Mouse (Mus musculus): Measurements from ENCODE around the gene C130032M10Rik. TPM values are rescaled to one million over a fixed set of nuclear protein-coding genes. Genes with fewer than 3 reads are reported as not detected.
"Not testable (repeated sequence)": the region's sequence is repeated elsewhere in the genome, so short reads cannot be mapped to it uniquely, and the experiment has no call there.

The C130032M10Rik gene
- polyA plus RNA-seq, 1 experiment: not detected

- TF ChIP-seq POLR2A (IDR thresholded peaks at IDR 0.05; ENCODE audit: borderline replicate concordance, extremely low read depth, insufficient read depth, insufficient read length, poor library complexity, severe bottlenecking) (no peak), CTCF (IDR thresholded peaks at IDR 0.05; ENCODE audit: borderline replicate concordance, extremely low read depth, insufficient read depth, insufficient read length) (peak; percentile 62; the same call in 1 of the 2 replicates)
- peak; percentile 74 for DNase-seq (ENCODE audit: low read depth)
These were observed 15.5 kb upstream of the C130032M10Rik start for GRCm38 (mm10) chr9:114499783-114500515.

- TF ChIP-seq CTCF (IDR thresholded peaks at IDR 0.05; ENCODE audit: borderline replicate concordance, extremely low read depth, insufficient read depth, insufficient read length) (no peak), POLR2A (IDR thresholded peaks at IDR 0.05; ENCODE audit: borderline replicate concordance, extremely low read depth, insufficient read depth, insufficient read length, poor library complexity, severe bottlenecking) (no peak)
- no peak for DNase-seq (ENCODE audit: low read depth)
These were observed 14.4 kb upstream of the C130032M10Rik start for GRCm38 (mm10) chr9:114501111-114501510.

GRCm38 (mm10) chr9:114501913-114502312 lies 13.6 kb upstream of the C130032M10Rik start:
- no peak for DNase-seq (ENCODE audit: low read depth)
- TF ChIP-seq POLR2A (IDR thresholded peaks at IDR 0.05; ENCODE audit: borderline replicate concordance, extremely low read depth, insufficient read depth, insufficient read length, poor library complexity, severe bottlenecking) (no peak), CTCF (IDR thresholded peaks at IDR 0.05; ENCODE audit: borderline replicate concordance, extremely low read depth, insufficient read depth, insufficient read length) (no peak)

- DNase-seq (ENCODE audit: low read depth): no peak
- TF ChIP-seq POLR2A (IDR thresholded peaks at IDR 0.05; ENCODE audit: borderline replicate concordance, extremely low read depth, insufficient read depth, insufficient read length, poor library complexity, severe bottlenecking) (no peak), CTCF (IDR thresholded peaks at IDR 0.05; ENCODE audit: borderline replicate concordance, extremely low read depth, insufficient read depth, insufficient read length) (no peak)
These were observed 12.6 kb upstream of the C130032M10Rik start for GRCm38 (mm10) chr9:114502711-114503427.

GRCm38 (mm10) chr9:114504816-114505215 lies 10.7 kb upstream of the C130032M10Rik start, which contains the start of gene Ccr4:
Ccr4 (minus strand) TSS chr9:114504916.
- TF ChIP-seq CTCF (IDR thresholded peaks at IDR 0.05; ENCODE audit: borderline replicate concordance, extremely low read depth, insufficient read depth, insufficient read length): no peak
- no peak for TF ChIP-seq POLR2A (IDR thresholded peaks at IDR 0.05; ENCODE audit: borderline replicate concordance, extremely low read depth, insufficient read depth, insufficient read length, poor library complexity, severe bottlenecking)
- DNase-seq (ENCODE audit: low read depth): no peak

- TF ChIP-seq POLR2A (IDR thresholded peaks at IDR 0.05; ENCODE audit: borderline replicate concordance, extremely low read depth, insufficient read depth, insufficient read length, poor library complexity, severe bottlenecking) (no peak), CTCF (IDR thresholded peaks at IDR 0.05; ENCODE audit: borderline replicate concordance, extremely low read depth, insufficient read depth, insufficient read length) (no peak)
These were observed 8.9 kb upstream of the C130032M10Rik start for GRCm38 (mm10) chr9:114506564-114506963.

GRCm38 (mm10) chr9:114507421-114507820 lies 8.1 kb upstream of the C130032M10Rik start:
- no peak for DNase-seq (ENCODE audit: low read depth)
- TF ChIP-seq CTCF (IDR thresholded peaks at IDR 0.05; ENCODE audit: borderline replicate concordance, extremely low read depth, insufficient read depth, insufficient read length) (no peak), POLR2A (IDR thresholded peaks at IDR 0.05; ENCODE audit: borderline replicate concordance, extremely low read depth, insufficient read depth, insufficient read length, poor library complexity, severe bottlenecking) (no peak)

More at GRCm38 (mm10) chr9:114506564-114506963, 8.9 kb upstream of the C130032M10Rik start:
- no peak for DNase-seq (ENCODE audit: low read depth)

GRCm38 (mm10) chr9:114509785-114510184 lies 5.7 kb upstream of the C130032M10Rik start:
- no peak for TF ChIP-seq CTCF (IDR thresholded peaks at IDR 0.05; ENCODE audit: borderline replicate concordance, extremely low read depth, insufficient read depth, insufficient read length)
- no peak for TF ChIP-seq POLR2A (IDR thresholded peaks at IDR 0.05; ENCODE audit: borderline replicate concordance, extremely low read depth, insufficient read depth, insufficient read length, poor library complexity, severe bottlenecking)
- no peak for DNase-seq (ENCODE audit: low read depth)

GRCm38 (mm10) chr9:114512831-114513230 lies 2.7 kb upstream of the C130032M10Rik start:
- DNase-seq (ENCODE audit: low read depth): no peak
- TF ChIP-seq CTCF (IDR thresholded peaks at IDR 0.05; ENCODE audit: borderline replicate concordance, extremely low read depth, insufficient read depth, insufficient read length) (no peak), POLR2A (IDR thresholded peaks at IDR 0.05; ENCODE audit: borderline replicate concordance, extremely low read depth, insufficient read depth, insufficient read length, poor library complexity, severe bottlenecking) (no peak)

GRCm38 (mm10) chr9:114517924-114518497 lies 2.5 kb downstream of the C130032M10Rik start:
- no peak for DNase-seq (ENCODE audit: low read depth)
- TF ChIP-seq POLR2A (IDR thresholded peaks at IDR 0.05; ENCODE audit: borderline replicate concordance, extremely low read depth, insufficient read depth, insufficient read length, poor library complexity, severe bottlenecking) (no peak), CTCF (IDR thresholded peaks at IDR 0.05; ENCODE audit: borderline replicate concordance, extremely low read depth, insufficient read depth, insufficient read length) (no peak)

- DNase-seq (ENCODE audit: low read depth): no peak
- TF ChIP-seq CTCF (IDR thresholded peaks at IDR 0.05; ENCODE audit: borderline replicate concordance, extremely low read depth, insufficient read depth, insufficient read length) (0 out of 2 replicates have a peak, but pooled peaks have one; percentile 19), POLR2A (IDR thresholded peaks at IDR 0.05; ENCODE audit: borderline replicate concordance, extremely low read depth, insufficient read depth, insufficient read length, poor library complexity, severe bottlenecking) (no peak)
These were observed 3.4 kb downstream of the C130032M10Rik start for GRCm38 (mm10) chr9:114518812-114519477.

GRCm38 (mm10) chr9:114520529-114520928 lies 5.0 kb downstream of the C130032M10Rik start:
- DNase-seq (ENCODE audit: low read depth): not testable (repeated sequence)

Measured in brain, embryonic 14.5 days (tissue).